Mouse (Mus musculus) kidney, adult 2 months (tissue): Measurements from ENCODE around the gene Alg3.

Source experiments
- CTCF ChIP-seq: fragments of 200-500 bp; conservative IDR thresholded peaks from 2 replicates; pipeline ENCODE4 v1.5.1; 2011; ENCODE audit warnings: low read depth, mild to moderate bottlenecking, control low read depth, low read length, moderate library complexity, mixed read lengths; ENCODE audit not compliant: insufficient read depth, insufficient read length
- POLR2A ChIP-seq: fragments of 200-500 bp; IDR thresholded peaks from one replicate; pipeline ENCODE4 v1.6.1; 2011; ENCODE audit warnings: low read depth, low read length, control low read depth

GRCm38 (mm10) chr16:20595060-20595673 lies 16.4 kb downstream of the Alg3 start:
- TF ChIP-seq CTCF = no peak
- TF ChIP-seq POLR2A = no peak
